Mouse (Mus musculus): Measurements from ENCODE around the gene Gm10130.
"Not testable (repeated sequence)": the region's sequence is repeated elsewhere in the genome, so short reads cannot be mapped to it uniquely, and the experiment has no call there.

Gene Gm10130

DNA sequence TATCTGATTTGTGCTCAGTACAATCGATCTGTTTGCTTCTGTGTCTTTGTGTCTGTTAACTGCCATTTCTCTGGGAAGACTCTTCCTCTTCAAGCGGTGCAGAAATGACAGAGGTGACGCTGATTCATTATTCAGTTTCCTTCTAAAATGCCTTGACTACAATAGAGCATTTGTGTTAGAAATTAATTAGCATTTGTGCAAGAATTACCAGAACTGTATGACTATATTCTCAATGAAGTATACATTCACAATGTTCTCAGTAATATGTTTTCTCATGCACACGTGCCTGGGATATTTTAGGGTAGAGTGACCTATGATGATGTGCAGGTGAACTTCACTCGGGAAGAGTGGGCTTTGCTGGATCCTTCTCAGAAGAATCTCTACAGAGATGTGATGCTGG is at the start of gene Gm10130:
Gene Gm10130 (plus strand): TSS at position 301 of the 400 bp plus-strand sequence.
- no peak for DNase-seq (ENCODE audit: low spot score in 2 of 2)

DNA sequence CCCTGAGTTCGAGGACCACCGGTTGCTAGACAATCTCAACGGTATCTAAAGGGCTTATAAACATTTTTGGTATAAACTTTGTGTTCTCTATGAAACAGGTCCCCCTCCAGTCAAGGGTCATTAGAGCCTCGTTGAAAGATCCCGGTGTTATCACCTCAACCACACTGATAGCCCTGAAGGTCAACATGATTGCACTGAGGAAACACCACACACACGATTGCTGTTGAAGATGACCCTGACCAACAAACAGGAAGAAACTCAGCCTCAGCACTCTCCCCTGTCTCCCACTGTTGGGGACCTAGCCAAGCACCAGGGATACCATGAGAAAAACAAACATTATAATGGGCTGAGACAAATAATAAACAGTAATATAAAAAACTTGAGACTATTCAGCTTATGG is 29.8 kb upstream of the Gm10130 start:
- no peak for DNase-seq (ENCODE audit: low spot score in 2 of 2)

DNA sequence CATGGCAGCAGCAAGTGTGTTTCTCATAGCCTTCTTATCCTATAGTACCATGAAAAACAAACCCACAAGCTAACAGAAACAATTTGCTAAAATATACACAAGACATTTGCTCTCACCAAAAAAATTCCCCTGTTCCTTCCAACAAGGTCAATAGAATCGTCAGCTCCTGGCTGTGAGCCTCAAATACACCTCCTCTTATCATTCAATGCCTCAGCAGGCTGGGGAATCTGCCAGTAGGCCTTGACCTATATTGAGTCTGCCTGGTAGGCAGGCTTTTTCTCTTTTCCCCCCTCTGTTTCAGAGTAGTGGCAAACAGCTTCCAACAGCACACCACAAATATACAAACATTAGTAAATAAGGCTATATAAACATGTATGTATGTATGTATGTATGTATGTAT is 24.4 kb upstream of the Gm10130 start:
- DNase-seq (ENCODE audit: low spot score in 2 of 2), result no peak

DNA sequence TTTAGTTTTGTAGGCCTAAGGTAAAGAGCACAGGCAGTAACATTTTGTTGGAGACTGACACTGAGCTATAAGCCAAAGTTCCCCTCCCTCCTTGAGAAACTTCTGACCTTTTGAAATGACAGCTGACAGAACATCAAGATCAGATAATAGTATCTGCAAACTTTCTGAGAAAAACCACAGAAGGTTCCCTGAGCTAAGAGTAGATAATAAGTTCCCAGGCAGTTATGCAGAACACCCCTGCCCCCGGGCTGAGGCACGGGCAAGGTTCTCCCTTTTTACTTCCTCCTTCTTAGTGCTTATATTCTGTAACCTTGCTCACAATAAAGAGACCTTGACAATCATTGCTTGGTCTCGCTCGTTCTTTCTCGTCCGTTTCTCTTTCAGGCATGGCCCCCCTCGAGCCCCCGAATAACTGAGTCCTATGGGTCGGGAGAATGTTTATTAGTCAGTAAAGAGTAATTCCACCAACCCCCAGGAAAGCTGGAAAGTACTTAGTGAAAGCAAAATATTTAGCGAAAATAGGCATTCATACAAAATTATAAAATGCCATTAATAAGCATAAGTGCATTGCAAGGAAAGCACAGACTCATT is 16.2 kb upstream of the Gm10130 start:
- no peak for DNase-seq (ENCODE audit: low spot score in 2 of 2)

DNA sequence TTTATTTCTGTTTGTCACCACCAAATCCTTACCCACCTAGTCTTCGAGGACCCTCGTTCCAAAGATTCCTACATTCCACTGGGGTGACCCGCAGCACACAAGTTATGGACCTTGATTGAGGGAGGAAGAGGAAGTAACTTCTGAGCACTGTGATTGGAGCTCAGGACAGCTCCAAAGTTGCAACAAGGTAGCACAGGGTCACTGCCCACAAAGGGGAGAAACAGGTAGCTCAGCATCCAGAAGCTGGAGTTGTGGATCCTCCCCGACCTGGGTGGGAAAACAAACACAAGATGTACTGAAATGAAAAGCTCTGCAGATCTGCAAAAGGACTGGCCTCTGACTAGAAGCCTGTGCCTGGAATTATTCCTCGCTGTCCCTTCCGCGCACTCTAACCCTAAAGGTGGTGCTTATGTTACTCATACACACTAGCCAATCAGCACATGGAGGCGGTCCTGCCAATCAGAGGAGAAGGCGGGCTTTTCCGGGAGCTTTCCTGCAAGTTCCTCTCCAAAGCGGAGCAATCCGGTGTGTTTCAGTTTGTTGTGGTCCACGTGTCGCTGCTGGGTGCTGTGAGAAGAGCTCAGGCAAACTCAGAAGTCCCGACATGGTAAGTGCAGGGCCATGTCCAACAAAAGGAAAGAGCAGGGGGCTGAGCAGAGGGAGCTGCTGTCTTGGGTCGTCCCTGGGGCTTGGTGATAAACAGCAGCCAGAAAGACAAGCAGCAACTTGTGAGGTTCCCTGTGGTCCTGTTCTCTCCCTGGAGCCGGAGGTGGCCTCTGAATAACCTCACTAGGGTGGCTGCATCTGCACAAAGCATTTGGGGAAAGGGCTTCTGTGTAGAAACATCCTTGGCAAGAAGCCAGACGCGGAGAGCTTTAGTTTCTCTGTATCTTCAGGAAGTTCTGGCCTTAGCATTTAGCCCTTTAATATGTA is 12.3 kb upstream of the Gm10130 start:
- peak; percentile 82 to 93 for DNase-seq (ENCODE audit: low spot score in 2 of 2)

DNA sequence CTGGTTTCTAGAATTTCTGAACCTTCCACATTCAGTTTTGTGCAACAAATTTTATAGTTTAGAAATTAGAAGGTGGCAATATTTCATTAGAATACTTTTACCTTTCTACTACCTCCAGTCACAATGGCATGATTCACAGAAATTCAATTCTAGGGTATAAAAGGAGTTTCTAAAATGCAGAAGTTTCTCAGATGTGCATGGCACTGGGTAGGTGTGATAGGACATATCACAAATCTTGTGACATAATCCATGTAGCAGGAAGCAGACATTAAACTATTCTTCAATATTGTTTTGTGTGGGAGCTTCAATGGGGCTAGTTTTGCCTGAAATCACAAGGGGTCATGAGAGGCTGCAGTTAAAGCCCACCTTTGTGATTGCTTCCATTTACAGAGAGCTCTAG is 7.4 kb upstream of the Gm10130 start:
- DNase-seq (ENCODE audit: low spot score in 2 of 2), result no peak

DNA sequence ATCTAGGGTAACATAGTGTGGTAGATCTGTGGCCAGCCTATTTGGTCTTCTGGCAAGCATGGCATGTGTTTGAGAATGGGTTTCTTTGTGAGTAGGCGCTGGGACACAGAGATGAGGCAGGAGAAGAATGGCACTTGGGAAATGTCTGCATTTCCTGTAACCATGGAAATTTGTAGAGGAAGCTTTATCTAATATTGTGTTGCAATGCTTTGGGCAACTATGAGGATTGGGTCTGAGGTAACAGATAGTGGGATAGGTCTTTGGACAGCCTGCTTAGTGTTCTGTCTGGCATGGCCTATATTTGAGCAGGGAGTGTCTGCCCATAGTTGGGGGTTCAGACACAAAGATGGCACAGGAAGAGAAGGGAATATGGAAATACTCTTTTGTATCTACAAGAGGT is 4.5 kb upstream of the Gm10130 start:
- no peak for DNase-seq (ENCODE audit: low spot score in 2 of 2)

DNA sequence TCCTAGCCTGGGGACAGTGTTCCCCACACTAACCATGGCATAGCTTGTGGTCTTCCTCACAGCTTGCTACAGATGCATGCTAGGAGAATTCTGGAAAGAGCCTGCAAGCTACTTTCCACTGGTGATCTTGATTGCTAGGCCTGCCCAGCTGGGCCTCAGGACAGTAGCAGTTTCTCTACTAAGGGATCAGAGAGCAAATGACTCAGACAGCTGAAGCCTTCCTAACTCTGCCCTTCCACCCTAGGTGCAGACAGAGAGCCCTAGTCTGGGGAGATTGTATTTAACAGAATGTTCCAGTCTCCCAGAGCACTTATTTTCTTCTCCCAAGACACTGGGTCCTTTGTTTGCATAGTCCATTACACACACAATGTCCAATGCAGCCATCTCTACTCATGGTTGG is 33.6 kb downstream of the Gm10130 start:
- DNase-seq (ENCODE audit: low spot score in 2 of 2), result not testable (repeated sequence)

DNA sequence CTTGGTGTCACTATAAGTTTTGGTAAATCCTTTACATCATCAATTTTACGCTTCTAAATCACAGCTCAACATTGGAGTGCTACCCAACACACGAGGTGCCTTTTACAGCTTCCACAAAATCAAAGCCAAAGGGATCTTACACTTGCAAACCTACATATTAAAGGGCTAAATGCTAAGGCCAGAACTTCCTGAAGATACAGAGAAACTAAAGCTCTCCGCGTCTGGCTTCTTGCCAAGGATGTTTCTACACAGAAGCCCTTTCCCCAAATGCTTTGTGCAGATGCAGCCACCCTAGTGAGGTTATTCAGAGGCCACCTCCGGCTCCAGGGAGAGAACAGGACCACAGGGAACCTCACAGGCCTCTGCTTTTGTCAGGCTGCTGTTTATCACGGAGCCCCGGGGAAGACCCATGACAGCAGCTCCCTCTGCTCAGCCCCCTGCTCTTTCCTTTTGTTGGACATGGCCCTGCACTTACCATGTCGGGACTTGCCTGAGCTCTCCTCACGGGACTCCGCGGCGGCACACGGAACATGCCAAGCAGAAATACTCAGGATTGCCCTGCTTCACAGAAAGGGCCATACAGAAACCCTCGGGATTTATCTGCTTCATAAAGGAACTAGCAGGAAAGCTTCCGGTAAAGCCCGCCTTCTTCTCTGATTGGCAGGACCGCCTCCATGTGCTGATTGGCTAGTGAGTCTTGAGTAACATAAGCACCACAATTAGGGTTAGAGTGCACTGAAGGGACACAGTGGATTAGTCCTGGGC is 38.8 kb downstream of the Gm10130 start, which contains the start of gene 3300002I08Rik:
Gene 3300002I08Rik (minus strand): TSS at position 653 of the 765 bp plus-strand sequence.
- DNase-seq (ENCODE audit: low spot score in 2 of 2), result peak; percentile 80 to 93

DNA sequence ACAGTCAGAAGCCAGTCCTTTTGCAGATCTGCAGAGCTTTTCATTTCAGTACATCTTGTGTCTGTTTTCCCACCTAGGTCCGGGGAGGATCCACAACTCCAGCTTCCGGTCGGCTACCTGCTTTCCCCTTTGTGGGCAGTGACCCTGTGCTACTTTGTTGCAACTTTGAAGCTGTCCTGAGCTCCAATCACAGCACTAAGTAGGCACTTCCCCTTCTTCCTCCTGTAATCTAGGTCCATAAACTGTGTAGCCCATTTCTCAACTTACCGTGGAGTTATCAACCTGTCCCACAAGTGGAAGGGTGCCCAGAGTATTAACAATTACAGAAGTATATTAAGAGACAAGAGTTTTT is 39.4 kb downstream of the Gm10130 start:
- DNase-seq (ENCODE audit: low spot score in 2 of 2), result no peak

DNA sequence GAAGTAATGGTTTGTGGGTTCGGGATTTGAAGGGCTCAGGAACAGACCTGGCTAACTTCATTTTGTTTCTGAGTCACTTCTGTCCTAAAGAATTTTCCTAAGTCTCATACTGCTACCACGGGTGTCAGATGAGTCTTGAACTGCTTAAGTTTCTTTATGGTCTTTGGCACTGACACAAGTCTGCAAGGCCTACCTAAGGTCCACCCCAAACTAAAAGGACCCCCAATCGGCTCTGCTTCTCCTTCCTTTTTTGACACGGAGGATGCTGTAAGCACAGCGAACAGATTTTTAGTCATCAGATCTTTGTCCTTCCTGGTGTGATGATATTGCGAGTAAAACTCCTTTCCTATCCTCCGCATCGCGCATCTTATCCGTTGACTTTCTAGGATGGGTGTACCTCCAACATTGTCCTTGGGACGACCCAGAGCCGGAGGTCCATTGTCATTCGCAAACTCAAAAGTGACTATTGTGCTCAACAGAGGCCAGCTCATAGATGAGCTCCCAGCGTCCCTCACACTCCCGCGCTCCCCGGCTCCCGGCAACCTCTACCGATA is 62.1 kb downstream of the Gm10130 start:
- DNase-seq (ENCODE audit: low spot score in 2 of 2), result not testable (repeated sequence)

DNA sequence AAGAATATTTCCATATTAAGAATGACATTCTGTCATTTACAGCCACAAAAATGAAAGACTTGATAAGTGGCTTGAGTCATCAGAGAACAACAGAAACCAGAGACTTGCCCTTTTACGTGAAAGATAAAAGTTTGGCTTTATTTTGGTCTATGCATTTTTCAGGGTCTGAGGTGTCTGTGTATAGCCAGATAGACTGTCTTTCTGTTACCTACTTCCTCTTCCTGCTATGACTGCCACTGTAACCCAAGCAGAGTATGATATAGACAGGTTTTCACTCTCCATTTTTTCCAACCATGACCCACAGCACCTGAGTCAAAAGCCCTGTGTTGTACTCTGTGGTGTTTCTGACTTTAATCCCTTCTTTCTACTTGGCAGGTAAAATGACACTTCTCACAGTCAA is 66.7 kb downstream of the Gm10130 start:
- DNase-seq (ENCODE audit: low spot score in 2 of 2), result no peak

DNA sequence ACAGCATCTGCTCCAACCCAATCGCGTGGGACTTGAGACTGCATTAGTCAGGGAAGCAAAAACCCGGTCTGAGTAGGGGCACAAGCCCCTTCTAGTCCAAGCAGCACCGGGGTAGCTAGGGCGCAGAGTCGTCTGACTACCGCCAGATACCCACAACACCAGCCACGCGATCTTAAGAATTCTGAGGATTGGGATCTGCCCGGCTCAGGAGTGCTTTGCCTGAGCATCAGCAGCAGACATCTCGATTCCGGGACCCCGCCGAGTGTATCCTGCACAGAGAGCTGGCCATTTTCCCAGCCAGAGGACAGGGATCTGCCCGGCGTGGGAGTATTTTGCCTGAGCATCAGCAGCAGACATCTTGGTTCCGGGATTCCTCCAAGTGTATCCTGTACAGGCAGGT is 88.6 kb downstream of the Gm10130 start:
- not testable (repeated sequence) for DNase-seq (ENCODE audit: low spot score in 2 of 2)
